Mouse (Mus musculus) intestine, embryonic 16.5 days (tissue): ENCODE results near the gene Anp32e. TPM values are rescaled to one million over a fixed set of nuclear protein-coding genes. Genes with fewer than 3 reads are reported as not detected.
"Not testable (repeated sequence)": the region's sequence is repeated elsewhere in the genome, so short reads cannot be mapped to it uniquely, and the experiment has no call there.

Experiments used
- ATAC-seq: fragments of 200-750 bp; cut with Nextera tagmentation; 2 replicates; pipeline ENCODE4 v1.8.0; 2017; ENCODE audit warnings: moderate TSS enrichment, moderate library complexity
- H3K27ac ChIP-seq: fragments of 300-500 bp; sonication (generic); 2 replicates; pipeline ENCODE4 v1.5.1; 2014; ENCODE audit warnings: mild to moderate bottlenecking, low read length
- H3K27me3 ChIP-seq: fragments of 300-500 bp; sonication (generic); replicated peaks from 2 replicates; pipeline ENCODE4 v1.6.1; 2014; ENCODE audit warnings: low read length, control low read depth, mixed read lengths; ENCODE audit not compliant: control insufficient read depth, insufficient read depth
- H3K36me3 ChIP-seq: fragments of 300-500 bp; sonication (generic); 2 replicates; pipeline ENCODE4 v1.6.1; 2014; ENCODE audit warnings: low read length, control low read depth; ENCODE audit not compliant: control insufficient read depth, insufficient read depth
- H3K4me1 ChIP-seq: fragments of 300-500 bp; sonication (generic); 2 replicates; pipeline ENCODE4 v1.6.1; 2014; ENCODE audit warnings: low read length, control low read depth, mixed read lengths; ENCODE audit not compliant: control insufficient read depth, insufficient read depth
- H3K4me2 ChIP-seq: fragments of 300-500 bp; sonication (generic); 2 replicates; pipeline ENCODE4 v1.6.1; 2014; ENCODE audit warnings: low read depth, low read length, control low read depth
- H3K4me3 ChIP-seq: fragments of 300-500 bp; sonication (generic); 2 replicates; pipeline ENCODE4 v1.5.1; 2014; ENCODE audit warnings: mild to moderate bottlenecking, low read length
- H3K9ac ChIP-seq: fragments of 300-500 bp; sonication (generic); 2 replicates; pipeline ENCODE4 v1.6.1; 2014; ENCODE audit warnings: low read depth, low read length
- H3K9me3 ChIP-seq: fragments of 300-500 bp; sonication (generic); 2 replicates; pipeline ENCODE4 v1.6.1; 2016; ENCODE audit warnings: low read length, control low read depth; ENCODE audit not compliant: control insufficient read depth
- WGBS: fragments of 180-500 bp; shearing (Covaris S2); extraction: QIAGEN DNeasy Blood & Tissue Kit; methylation state at CpG from one replicate; pipeline ENCODE4 v1.1.7; 2014; 5-methylcytosine and 5-hydroxymethylcytosine counted together
- polyA plus RNA-seq: library from polyadenylated mRNA; unstranded; fragments of >200 nt; fragmentation: Nextera tagmentation; extraction: Ambion mirVana; gene quantifications from 2 replicates; pipeline ENCODE4 v1.2.1, GENCODE M21; 2015

Gene Anp32e
- polyA plus RNA-seq, 1 experiment from 2014 or later: 150 TPM

DNA sequence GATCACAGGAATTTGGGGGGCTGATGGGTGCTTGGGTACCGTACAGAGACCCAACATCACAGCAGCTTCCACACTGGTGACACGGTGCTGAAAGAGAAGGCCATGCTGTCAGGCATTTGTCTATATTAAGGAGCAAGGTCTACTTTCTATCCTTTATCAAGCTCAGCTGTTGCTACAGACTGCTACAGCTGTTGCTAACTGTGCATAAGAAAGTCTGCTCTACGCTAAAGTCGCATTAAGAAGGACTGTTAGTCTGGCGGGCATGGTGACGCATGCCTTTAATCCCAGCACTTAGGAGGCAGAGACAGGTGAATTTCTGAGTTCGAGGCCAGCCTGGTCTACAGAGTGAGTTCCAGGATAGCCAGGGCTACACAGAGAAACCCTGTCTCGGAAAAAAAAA is 33.1 kb downstream of the Anp32e start:
- H3K4me1 ChIP-seq, H3K4me2 ChIP-seq, H3K36me3 ChIP-seq, H3K27ac ChIP-seq, H3K4me3 ChIP-seq, ATAC-seq, H3K9ac ChIP-seq, H3K27me3 ChIP-seq, H3K9me3 ChIP-seq: not testable (repeated sequence)
- WGBS: 78% methylated on average over 8 of the region's 8 CpGs

DNA sequence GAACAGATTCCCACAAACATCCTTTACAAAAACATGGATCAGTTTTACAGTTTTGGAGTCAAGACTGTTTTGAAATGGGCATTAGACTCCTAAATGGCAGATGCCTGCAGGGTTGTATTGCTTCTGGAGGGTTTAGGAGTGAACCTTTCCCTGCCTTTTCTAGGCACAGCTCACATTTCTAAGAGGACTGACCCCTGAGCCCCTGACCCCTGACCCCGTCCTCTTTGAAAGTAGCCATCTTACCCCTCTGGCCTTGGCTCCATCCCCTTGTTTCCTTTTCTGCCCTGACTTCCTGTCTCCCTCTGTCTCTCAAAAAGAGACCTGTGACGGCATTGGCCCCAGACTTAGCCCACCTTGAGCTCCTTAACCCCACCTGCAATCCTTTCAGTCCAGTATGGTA is 34.2 kb downstream of the Anp32e start:
- WGBS: 39% methylated on average over 2 of the region's 2 CpGs
- no peak overlapping the region for H3K4me3 ChIP-seq

DNA sequence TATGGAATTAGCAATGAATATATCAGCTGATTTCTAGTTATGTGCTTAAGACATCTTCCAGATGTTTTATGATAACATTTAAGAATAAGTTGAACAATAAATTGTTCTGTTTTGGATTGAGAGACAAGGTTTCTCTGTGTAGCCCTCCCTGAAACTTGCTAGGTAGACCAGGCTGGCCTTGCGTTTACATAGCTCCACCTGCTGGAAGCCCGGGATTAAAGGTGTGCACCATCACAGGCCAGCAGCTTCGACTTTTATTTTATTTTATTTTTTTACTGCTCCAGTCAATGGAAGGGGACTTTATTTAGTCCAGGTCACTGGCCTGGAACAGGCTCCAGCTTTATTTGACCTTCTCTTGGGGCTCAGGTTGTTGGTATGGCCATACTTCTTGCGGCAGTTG is 34.6 kb downstream of the Anp32e start:
- no peak for ATAC-seq
- H3K4me3 ChIP-seq: no peak overlapping the region
- H3K27ac ChIP-seq: no peak overlapping the region
- no peak overlapping the region for H3K4me2 ChIP-seq
- WGBS: 37% methylated on average over 4 of the region's 4 CpGs
- no peaks in the 10 kb centered on the region for H3K9me3 ChIP-seq
- no peaks in the 10 kb centered on the region for H3K36me3 ChIP-seq
- H3K27me3 ChIP-seq: no peaks in the 10 kb centered on the region
- peaks cover 4% of the 10 kb centered on the region; the same call in 1 of the 2 replicates for H3K4me1 ChIP-seq
- H3K9ac ChIP-seq: no peak overlapping the region

More for the DNA sequence above, 34.2 kb downstream of the Anp32e start:
- no peaks in the 10 kb centered on the region for H3K27me3 ChIP-seq
- no peaks in the 10 kb centered on the region for H3K9me3 ChIP-seq
- no peak overlapping the region for H3K27ac ChIP-seq
- no peak overlapping the region for H3K9ac ChIP-seq
- peaks cover 4% of the 10 kb centered on the region; the same call in 1 of the 2 replicates for H3K4me1 ChIP-seq
- no peak overlapping the region for H3K4me2 ChIP-seq
- no peak for ATAC-seq
- no peaks in the 10 kb centered on the region for H3K36me3 ChIP-seq

DNA sequence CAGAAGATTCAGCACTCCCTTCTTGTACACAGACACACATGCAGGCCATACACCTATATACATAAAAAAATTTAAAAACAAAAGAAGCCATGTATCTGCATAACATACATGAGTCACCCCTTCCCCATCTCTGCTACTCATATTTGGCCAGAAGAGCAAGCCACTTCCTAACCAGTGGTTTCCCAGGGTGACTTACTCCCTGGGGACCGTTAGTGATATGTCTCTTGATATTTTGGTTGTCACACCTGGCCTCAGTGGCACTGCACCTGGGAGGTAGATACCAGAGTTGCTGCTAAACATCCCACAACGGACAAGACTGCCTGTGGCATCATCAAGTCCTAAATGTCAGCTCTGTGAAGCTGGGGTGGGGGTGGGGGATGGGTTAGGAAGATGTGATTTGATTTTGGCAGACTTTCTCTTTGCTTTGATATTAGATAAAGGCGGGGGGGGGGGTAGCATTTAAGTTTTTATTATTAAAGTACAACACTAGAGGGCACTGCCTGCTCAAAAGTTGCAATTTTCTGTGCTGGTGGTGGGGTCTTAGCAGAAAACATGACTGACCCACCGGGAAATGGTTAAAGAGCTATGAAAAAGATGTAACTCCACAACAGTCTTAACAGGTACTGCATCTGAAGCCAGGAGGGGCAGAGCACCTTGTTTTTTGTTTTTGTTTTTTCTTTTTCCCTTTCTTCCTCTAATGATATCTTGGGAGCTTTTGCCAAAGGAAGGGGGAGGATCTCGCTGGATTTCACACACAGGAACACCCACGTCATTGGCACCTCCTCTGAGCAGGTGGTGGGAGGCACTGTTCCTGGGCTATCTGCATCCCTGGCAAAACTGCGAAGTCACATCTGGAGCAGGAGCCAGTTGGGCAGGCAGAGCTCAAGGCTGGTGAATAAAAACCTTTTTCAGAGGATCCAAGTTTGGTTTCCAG is 36.7 kb downstream of the Anp32e start:
- peaks cover 4% of the 10 kb centered on the region; the same call in 1 of the 2 replicates for H3K4me1 ChIP-seq
- H3K27me3 ChIP-seq: no peaks in the 10 kb centered on the region
- no peak overlapping the region for H3K9ac ChIP-seq
- WGBS: 7% methylated on average over 7 of the region's 7 CpGs
- H3K4me2 ChIP-seq: peak overlapping the region; percentile 30; the same call in 1 of the 2 replicates
- no peaks in the 10 kb centered on the region for H3K9me3 ChIP-seq
- no peak for ATAC-seq
- H3K27ac ChIP-seq: no peak overlapping the region
- H3K36me3 ChIP-seq: no peaks in the 10 kb centered on the region
- H3K4me3 ChIP-seq: no peak overlapping the region

DNA sequence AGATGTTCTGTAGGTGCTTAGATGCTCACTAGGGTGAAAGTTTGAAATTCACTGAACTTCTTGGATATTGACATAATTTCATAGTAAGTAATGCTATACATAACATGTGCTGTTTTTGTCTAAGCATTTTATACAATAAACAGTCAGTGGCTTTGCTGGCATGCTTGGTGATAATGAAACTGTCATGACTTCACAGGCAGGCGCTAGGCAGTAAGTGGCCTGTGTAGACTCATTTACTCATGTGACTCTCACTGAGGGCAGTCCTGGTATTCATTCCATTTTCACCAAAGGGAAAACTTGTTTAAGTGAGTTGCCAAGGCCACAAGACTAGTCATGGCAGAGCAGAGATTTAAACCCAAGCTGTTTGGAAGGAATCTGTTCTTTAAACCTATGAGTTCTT is 40.2 kb downstream of the Anp32e start:
- Histone ChIP-seq H3K4me1 (peaks cover 10% of the 10 kb centered on the region), H3K4me3 (no peak overlapping the region), H3K36me3 (no peaks in the 10 kb centered on the region), H3K27ac (no peak overlapping the region), H3K4me2 (no peak overlapping the region), H3K9me3 (no peaks in the 10 kb centered on the region), H3K27me3 (no peaks in the 10 kb centered on the region; the same call in 1 of the 2 replicates), H3K9ac (no peak overlapping the region)
- WGBS: 77% methylated on average over 1 of the region's 1 CpGs
- no peak for ATAC-seq

DNA sequence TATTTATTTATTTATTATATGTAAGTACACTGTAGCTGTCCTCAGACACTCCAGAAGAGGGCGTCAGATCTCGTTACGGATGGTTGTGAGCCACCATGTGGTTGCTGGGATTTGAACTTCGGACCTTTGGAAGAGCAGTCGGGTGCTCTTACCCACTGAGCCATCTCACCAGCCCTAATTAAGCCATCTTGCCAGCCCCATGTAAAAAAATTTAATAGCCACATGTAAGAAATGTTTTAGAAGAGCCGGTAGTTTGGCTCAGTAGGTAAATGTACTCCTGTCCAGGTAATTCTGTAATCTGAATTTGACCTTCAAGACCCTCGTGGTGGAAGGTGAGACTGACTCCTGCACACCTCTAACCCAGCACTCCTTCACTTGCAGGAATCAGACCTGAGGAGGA is 41.6 kb downstream of the Anp32e start:
- not testable (repeated sequence) for ATAC-seq, H3K36me3 ChIP-seq, H3K4me3 ChIP-seq, H3K9me3 ChIP-seq, H3K27ac ChIP-seq, H3K4me2 ChIP-seq, H3K27me3 ChIP-seq, H3K9ac ChIP-seq
- 67% methylated on average over 5 of the region's 7 CpGs for WGBS
- peaks cover 10% of the 10 kb centered on the region for H3K4me1 ChIP-seq

DNA sequence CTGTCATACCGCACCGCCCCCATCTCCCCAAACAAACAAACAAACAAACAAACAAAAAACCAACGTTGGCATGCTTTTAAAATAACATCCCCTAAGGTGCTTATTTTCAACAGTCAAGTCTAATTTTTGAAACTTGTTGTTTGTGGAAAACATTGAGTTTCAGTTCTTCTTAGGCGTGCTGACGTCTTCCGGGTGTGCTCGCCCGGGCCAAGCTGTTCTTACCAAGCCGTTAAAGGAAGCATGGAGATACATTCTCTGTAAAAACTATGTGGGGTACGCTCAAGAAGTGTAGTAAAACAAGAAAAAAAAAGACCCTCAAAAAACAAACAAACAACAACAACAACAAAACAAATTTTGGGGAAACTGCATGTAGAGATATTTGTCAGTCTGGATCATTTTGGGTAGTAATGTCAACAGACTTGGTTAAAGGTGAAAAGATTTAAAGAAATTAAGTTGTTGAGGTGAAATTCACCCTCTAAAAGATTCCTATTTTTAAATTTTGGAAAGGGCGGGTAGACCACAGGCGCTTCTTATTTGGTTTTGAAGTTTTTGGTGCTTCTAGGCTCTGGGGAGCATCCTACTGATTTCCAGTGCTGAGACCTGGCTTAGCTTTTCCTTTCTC is 43.3 kb downstream of the Anp32e start:
- H3K27me3 ChIP-seq: no peaks in the 10 kb centered on the region; the same call in 1 of the 2 replicates
- WGBS: 72% methylated on average over 12 of the region's 12 CpGs

DNA sequence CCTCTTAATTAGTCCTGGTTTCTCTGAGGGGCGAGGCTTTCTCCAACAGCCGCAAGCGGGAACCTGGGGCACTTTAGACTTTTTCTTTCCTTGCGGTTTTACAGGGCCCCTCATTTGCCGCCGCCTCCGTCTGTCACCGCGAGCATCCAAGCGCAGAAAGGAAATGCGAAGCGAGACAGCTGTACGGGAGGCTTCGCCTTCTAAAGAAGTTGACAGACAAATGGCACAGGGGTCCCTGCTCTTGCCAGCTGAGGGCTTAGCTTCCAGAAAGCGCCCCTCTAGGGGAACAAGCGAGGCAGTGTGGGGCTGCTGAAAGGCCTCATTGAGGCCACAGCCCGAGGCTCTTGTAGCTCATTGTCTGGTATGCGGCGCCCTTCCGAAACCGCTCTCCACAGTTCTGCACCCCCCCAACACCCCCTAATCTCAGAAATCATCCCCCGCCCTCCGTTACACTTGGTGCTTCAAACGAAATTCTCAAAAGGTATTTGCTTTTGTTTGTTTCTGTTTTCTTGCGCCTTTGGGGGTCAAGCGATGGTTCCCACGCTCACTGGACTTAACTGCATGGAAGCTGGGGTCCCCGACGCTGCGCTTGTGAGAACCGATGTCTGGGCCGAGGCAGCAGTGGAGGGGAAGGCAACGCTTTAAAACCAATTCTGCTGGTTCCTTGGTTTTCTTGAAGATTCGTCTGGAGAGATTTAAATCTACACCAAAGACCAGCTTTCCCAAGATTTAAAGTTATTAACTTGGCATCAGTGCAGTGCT is 44.0 kb downstream of the Anp32e start:
- Histone ChIP-seq H3K4me2 (peak overlapping the region; percentile 57), H3K4me1 (peaks cover 6% of the 10 kb centered on the region; the same call in 1 of the 2 replicates), H3K4me3 (peak overlapping the region; percentile 41), H3K36me3 (no peaks in the 10 kb centered on the region), H3K27me3 (no peaks in the 10 kb centered on the region; the same call in 1 of the 2 replicates), H3K27ac (peak overlapping the region; percentile 24; the same call in 1 of the 2 replicates), H3K9me3 (no peaks in the 10 kb centered on the region), H3K9ac (peak overlapping the region; percentile 64)
- ATAC-seq: peak; percentile 50; the same call in 1 of the 2 replicates
- WGBS: 8% methylated on average over 34 of the region's 34 CpGs

More for the DNA sequence above, 43.3 kb downstream of the Anp32e start:
- Histone ChIP-seq H3K27ac (no peak overlapping the region), H3K4me1 (peaks cover 6% of the 10 kb centered on the region; the same call in 1 of the 2 replicates), H3K9me3 (no peaks in the 10 kb centered on the region), H3K4me2 (peak overlapping the region; percentile 57), H3K4me3 (peak overlapping the region; percentile 41), H3K9ac (peak overlapping the region; percentile 64; the same call in 1 of the 2 replicates), H3K36me3 (no peaks in the 10 kb centered on the region)
- no peak for ATAC-seq

DNA sequence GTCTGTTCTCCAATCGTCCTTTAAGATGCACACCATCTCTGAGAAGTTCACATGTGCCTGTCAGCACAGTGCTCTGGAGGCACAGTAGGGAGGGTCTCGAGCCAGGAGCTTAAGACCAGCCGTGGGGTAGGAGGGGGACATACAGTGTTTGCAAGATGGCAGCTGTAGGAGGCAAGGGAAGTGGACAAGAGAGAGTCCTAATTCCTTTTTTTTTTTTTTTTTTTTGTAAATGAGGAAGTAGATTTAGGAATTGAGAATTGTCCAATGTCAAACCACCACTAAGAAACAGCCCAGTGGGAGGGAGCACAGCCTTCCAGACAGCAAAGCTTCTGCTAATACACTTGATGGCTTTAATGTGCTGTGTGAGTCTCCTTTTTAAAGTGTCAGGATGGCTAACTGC is 48.0 kb downstream of the Anp32e start:
- Histone ChIP-seq H3K9me3 (no peaks in the 10 kb centered on the region), H3K27ac (no peak overlapping the region), H3K9ac (no peak overlapping the region), H3K27me3 (no peaks in the 10 kb centered on the region; the same call in 1 of the 2 replicates), H3K4me3 (no peak overlapping the region), H3K4me1 (peaks cover 6% of the 10 kb centered on the region; the same call in 1 of the 2 replicates), H3K4me2 (no peak overlapping the region), H3K36me3 (no peaks in the 10 kb centered on the region)
- ATAC-seq: no peak
- WGBS: 63% methylated on average over 3 of the region's 3 CpGs
